Mouse (Mus musculus) spleen, postnatal 4 days (tissue): ENCODE measurements around the gene Olfr536.
"Not testable (repeated sequence)": the region's sequence is repeated elsewhere in the genome, so short reads cannot be mapped to it uniquely, and the experiment has no call there.

Source experiments
- DNase-seq, 2 experiments: peaks; one replicate each; pipeline ENCODE4 v3.0.0; 2022; ENCODE audit warnings: low spot score in 2 of 2

Olfr536 gene

DNA sequence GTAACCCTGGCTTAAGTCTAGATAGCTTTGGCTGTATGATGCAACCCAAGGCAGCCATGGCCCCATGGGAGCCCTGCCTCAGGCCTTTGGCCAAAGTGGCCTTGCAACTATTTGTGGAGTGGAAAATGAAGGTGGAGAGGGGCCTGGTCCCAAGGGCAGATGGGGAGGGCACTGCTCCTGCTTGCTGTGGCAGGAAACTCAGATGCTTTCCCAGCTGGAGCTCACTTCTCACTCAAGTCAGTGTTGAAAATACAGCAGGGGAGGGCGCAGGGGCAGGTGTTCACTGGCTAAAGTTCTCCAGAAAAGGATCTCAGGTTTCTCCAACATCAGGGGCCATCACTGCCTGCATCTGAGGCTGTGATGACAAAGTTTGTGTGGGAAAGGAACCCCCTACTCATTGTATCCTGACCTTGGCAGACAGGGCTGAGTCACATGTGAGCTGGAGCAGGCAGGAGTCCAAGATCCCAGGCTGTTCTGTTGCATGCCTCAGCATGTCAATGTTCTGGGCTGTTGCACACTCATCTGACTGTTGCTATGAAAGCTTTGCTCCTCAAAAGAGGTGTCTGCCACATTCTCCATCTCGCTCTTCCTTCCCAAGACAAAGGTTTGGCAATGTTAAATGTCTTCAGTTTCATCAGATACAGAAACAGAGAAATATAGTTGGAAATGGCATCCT is at the start of gene Olfr536:
TSS of gene Olfr536 (minus strand) at position 51 of the 676 bp plus-strand sequence.
- DNase-seq: not testable (repeated sequence)

DNA sequence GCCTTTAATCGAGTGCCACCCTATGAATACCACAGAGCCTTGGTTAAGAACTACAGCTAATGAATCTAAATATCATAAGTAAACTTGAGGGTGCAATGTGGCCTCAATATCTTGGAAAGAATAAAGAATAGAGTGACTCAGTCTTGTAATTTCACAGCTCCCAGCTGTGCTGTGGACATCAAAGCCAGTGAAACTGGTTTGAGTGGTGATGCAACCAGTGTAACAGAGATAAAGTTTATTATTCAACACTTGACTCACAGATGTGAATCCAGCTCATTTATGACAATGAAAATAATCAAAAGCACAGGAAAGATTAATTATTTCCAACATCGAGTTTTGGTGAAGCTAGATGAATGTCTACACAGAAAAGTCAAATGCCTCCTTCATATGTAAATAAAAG is 32.5 kb upstream of the Olfr536 start:
- no peak for DNase-seq

DNA sequence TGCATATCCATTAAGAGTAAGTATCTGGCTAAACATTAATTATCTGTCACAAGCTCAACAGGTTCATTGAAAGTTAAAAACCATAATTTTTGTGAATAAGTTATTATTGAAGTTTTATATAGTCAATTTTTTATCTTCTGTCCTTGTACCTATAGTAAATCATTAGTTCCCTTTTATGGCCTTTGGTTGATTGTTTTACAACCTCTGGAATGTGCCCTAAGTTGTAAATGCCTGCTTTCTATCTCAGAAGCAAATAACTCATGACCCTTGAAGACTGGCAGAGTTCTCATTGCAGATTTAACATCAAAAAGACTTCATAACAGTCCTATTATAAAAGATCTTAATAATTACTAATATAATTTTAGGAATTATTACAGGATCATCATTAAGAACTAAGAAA is 12.5 kb downstream of the Olfr536 start:
- no peak for DNase-seq

DNA sequence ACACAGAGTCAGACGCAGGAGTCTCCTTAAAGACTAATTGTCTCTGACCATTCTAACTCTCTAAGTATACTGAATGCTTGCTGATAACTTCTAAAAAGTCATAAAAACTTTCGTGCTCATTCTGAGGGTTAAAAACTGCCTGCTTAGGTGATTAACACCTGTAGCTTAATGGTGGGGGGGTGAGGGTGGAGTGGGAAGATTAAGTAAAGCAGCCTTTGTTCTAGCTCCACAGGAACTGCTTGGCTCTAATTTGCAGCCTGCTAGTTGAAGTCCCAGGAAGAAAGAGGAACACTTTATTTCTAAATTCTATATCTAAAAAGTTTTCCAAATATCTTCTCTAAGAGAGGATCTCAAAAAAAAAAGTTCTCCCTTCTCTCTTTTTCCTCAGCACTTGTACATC is 13.0 kb downstream of the Olfr536 start:
- DNase-seq: no peak

DNA sequence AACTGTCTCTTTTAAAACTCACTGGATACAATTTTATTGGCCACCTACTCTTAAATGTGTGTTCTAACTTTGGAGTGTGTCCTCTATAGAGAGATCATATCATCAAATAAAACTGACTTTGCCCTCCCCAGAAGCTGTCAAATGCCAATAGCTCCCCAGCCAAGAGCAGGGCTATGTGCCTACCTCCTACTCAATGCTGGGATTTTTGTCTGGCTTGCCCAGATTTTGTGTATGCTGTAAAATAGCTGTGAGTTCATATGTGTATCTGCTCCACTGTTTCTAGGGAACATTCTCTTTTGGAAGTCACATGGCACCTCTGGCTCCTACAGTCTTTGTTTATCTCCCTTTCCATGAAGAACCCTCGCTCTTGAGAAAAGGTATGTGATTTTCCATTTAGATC is 18.2 kb downstream of the Olfr536 start:
- DNase-seq: no peak

DNA sequence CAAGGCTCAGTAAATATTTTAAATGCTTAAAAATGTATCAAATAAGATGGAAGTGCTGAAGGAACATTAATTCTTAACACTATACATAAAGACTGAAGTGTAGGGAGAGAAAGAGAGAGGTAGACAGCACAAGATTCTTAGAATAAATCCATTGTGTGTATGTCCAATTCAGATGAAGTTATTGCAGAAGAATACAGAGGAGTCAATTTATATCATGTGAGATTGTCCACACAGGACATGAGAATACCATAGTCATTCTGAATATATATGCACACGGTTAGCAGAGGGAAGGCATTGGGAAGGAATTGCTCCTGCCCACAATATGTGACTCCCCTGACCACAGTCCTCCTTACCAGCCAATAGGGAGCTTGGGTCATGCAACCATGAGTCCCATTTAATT is 23.3 kb downstream of the Olfr536 start, which contains the start of gene Olfr535:
TSS of gene Olfr535 (plus strand) at position 301 of the 400 bp plus-strand sequence.
- no peak for DNase-seq

DNA sequence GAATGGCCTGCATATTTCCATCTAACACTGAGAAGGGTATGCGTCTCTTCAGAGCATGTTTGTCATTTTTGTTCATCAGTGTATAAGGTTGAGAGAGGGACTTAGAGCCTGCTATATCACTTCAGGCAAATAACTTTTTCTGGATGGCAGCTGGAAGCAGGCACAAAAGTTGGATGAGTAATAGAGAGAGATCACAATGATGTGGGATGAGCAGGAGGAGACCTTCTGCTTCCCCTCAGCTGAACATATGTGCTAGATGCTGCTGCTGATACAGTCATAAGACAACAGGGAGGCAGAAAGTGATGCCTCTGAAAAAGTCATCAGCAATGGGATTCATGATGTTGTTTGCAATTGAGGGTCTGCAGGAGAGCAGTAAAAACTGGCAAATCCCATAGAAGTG is 28.5 kb downstream of the Olfr536 start:
- no peak for DNase-seq

DNA sequence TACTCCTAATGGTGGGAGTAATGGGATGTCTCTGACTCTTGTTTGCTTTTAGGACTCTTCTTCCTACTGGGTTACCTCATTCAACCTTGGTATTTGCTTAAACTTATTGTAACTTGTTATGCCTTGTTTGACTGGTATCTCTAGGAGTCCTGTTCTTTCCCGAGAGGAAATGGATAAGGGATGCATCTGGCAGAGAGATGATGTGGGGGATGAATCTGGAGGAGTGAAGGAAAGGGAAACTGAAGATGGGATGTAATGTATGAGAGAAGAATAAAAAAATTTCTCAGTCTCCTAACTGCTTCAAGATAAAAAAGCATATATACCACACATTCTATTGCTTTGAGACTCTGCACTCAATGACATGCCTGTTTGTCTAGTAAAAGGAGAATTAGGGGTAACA is 29.3 kb downstream of the Olfr536 start:
- DNase-seq: no peak

DNA sequence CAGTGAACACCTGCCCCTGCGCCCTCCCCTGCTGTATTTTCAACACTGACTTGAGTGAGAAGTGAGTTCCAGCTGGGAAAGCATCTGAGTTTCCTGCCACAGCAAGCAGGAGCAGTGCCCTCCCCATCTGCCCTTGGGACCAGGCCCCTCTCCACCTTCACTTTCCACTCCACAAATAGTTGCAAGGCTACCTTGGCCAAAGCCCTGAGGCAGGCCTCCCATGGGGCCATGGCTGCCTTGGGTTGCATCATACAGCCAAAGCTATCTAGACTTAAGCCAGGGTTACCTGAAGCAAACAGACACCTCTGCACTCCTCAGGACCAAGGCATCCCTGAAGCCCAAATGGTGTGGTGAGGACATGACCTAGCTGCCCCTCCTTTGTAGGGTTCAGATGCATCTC is 44.1 kb downstream of the Olfr536 start, which contains the start of gene Olfr533:
TSS of gene Olfr533 (plus strand) at position 301 of the 400 bp plus-strand sequence.
- not testable (repeated sequence) for DNase-seq
